Mouse (Mus musculus) hindbrain, embryonic 16.5 days (tissue): ENCODE results near the gene Spata46. TPM values are rescaled to one million over a fixed set of nuclear protein-coding genes. Genes with fewer than 3 reads are reported as not detected.

ENCODE experiments used
- ATAC-seq: fragments of 200-750 bp; cut with Nextera tagmentation; 2 replicates; pipeline ENCODE4 v1.8.0; 2017; ENCODE audit warnings: moderate TSS enrichment, moderate library complexity
- H3K27ac ChIP-seq: fragments of 300-500 bp; sonication (generic); 2 replicates; pipeline ENCODE4 v1.5.1; 2014; ENCODE audit warnings: low read depth, mild to moderate bottlenecking, control low read depth, low read length, moderate library complexity
- H3K27me3 ChIP-seq: fragments of 300-500 bp; sonication (generic); replicated peaks from 2 replicates; pipeline ENCODE4 v1.6.1; 2014; ENCODE audit warnings: low read length; ENCODE audit not compliant: control insufficient read depth, insufficient read depth
- H3K36me3 ChIP-seq: fragments of 300-500 bp; sonication (generic); 2 replicates; pipeline ENCODE4 v1.6.1; 2014; ENCODE audit warnings: mild to moderate bottlenecking, low read length, moderate library complexity, mixed read lengths; ENCODE audit not compliant: control insufficient read depth, insufficient read depth
- H3K4me1 ChIP-seq: fragments of 300-500 bp; sonication (generic); 2 replicates; pipeline ENCODE4 v1.6.1; 2014; ENCODE audit warnings: low read depth, low read length; ENCODE audit not compliant: control insufficient read depth, insufficient read depth
- H3K4me2 ChIP-seq: fragments of 300-500 bp; sonication (generic); 2 replicates; pipeline ENCODE4 v1.6.1; 2014; ENCODE audit warnings: mild to moderate bottlenecking, low read length, control low read depth, moderate library complexity
- H3K4me3 ChIP-seq: fragments of 300-500 bp; sonication (generic); 2 replicates; pipeline ENCODE4 v1.5.1; 2014; ENCODE audit warnings: mild to moderate bottlenecking, low read length, control low read depth, moderate library complexity
- H3K9ac ChIP-seq: fragments of 300-500 bp; sonication (generic); 2 replicates; pipeline ENCODE4 v1.6.1; 2014; ENCODE audit warnings: low read depth, mild to moderate bottlenecking, control low read depth, low read length, moderate library complexity
- H3K9me3 ChIP-seq: fragments of 300-500 bp; sonication (generic); 2 replicates; pipeline ENCODE4 v1.6.1; 2014; ENCODE audit warnings: mild to moderate bottlenecking, low read length, moderate library complexity; ENCODE audit not compliant: control insufficient read depth
- WGBS: fragments of 180-500 bp; shearing (Covaris S2); extraction: QIAGEN DNeasy Blood & Tissue Kit; methylation state at CpG from one replicate; pipeline ENCODE4 v1.1.7; 2014; 5-methylcytosine and 5-hydroxymethylcytosine counted together
- polyA plus RNA-seq: library from polyadenylated mRNA; unstranded; fragments of >200 nt; fragmentation: Nextera tagmentation; extraction: Ambion mirVana; gene quantifications from 2 replicates; pipeline ENCODE4 v1.2.1, GENCODE M21; 2015

Gene Spata46
- polyA plus RNA-seq, 1 experiment from 2014 or later, result 0.63 TPM

DNA sequence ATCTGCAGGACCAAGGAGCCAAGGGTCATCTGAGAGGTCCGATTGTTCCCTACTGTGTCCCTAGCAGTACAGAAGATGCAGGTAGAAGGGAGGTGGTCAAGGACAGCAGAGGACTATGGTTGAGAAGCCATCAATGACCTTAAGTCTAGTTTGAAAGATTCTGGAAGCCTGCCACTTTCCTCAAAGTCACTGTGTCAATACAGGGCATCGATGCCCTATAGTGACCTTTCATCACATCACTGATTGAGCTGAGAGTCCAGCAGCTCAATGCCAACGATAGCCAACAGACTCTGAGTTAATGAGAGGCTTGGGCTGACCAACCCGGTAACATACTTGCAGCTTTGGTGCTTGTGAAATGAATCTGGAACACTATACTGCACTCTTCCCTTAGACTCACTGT lies 16.7 kb downstream of the Spata46 start:
- Histone ChIP-seq H3K4me1 (no peaks in the 10 kb centered on the region), H3K4me2 (no peak overlapping the region), H3K4me3 (no peak overlapping the region), H3K9me3 (no peaks in the 10 kb centered on the region), H3K36me3 (peaks cover 4% of the 10 kb centered on the region), H3K9ac (no peak overlapping the region), H3K27ac (no peak overlapping the region), H3K27me3 (no peaks in the 10 kb centered on the region)
- 87% methylated on average over 4 of the region's 4 CpGs for WGBS
- no peak for ATAC-seq

DNA sequence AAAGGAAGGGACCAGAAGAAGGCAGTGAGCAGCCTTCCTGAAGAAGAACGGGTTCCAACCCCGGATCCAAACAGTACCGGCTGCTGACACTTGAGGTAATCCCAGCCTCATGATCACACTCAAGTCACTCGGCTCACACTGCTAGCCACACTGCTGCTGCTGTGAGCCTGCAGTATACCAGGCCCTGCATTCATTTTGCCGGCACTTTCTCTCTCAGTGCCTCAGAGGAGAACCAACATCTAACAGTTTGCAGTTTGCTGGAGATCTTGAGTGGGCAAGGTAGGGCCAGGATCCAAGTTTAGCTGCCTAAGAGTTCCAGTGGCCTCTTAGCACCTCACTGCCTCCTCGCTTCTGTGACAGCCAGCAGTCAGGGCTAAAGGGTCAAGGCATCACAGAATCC lies 23.3 kb downstream of the Spata46 start:
- Histone ChIP-seq H3K27me3 (no peaks in the 10 kb centered on the region), H3K4me2 (no peak overlapping the region), H3K4me3 (no peak overlapping the region), H3K4me1 (no peaks in the 10 kb centered on the region), H3K9ac (no peak overlapping the region), H3K27ac (no peak overlapping the region), H3K9me3 (no peaks in the 10 kb centered on the region), H3K36me3 (peaks cover 4% of the 10 kb centered on the region; the same call in 1 of the 2 replicates)
- no peak for ATAC-seq
- 71% methylated on average over 6 of the region's 6 CpGs for WGBS

DNA sequence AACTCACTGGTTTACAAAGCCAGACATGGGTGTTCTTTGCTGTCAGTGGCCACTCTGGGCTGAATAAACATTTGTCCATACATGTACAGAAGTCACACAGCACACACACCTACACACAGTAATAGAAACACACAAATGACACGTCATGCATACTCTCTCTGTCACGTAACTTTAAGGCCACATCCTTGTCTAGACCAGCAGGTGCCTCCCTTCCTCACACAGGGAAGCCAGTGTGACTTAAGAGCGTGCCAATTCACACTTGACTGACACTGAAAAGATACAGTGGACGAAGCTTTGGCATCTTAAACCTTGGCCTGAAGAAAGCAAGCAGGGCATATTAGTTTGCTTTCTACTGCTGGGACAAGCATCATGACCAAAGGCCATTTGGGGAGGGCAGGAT lies 24.2 kb downstream of the Spata46 start:
- H3K9me3 ChIP-seq, result no peaks in the 10 kb centered on the region
- peaks cover 4% of the 10 kb centered on the region; the same call in 1 of the 2 replicates for H3K36me3 ChIP-seq
- no peak overlapping the region for H3K9ac ChIP-seq
- WGBS, result 75% methylated on average over 4 of the region's 4 CpGs
- H3K27ac ChIP-seq, result no peak overlapping the region
- no peaks in the 10 kb centered on the region for H3K27me3 ChIP-seq
- no peak overlapping the region for H3K4me2 ChIP-seq
- no peaks in the 10 kb centered on the region for H3K4me1 ChIP-seq
- H3K4me3 ChIP-seq, result no peak overlapping the region
- no peak for ATAC-seq

DNA sequence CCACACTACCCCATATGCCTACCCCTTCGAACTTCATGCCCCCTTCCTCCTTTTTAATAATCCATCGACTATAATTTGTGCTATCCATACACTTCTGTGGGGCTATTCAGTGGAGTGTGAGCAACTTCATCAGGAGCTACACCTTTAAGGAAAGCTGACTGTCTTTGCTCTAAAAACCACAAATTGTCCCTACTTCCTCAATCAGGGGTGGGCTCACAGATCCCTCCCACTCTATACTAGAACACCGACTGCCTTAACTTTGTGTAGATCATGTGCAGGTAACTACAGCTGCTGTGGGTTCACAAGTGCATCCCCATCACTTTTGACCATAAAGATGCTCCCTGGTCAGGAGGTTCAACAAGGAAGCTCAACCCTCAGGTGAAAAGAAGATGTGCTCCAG lies 31.3 kb downstream of the Spata46 start:
- H3K4me1 ChIP-seq, result no peaks in the 10 kb centered on the region
- no peak overlapping the region for H3K4me3 ChIP-seq
- H3K4me2 ChIP-seq, result no peak overlapping the region
- no peaks in the 10 kb centered on the region for H3K36me3 ChIP-seq
- no peaks in the 10 kb centered on the region for H3K9me3 ChIP-seq
- H3K27me3 ChIP-seq, result no peaks in the 10 kb centered on the region
- H3K9ac ChIP-seq, result no peak overlapping the region
- no peak overlapping the region for H3K27ac ChIP-seq
- WGBS, result 90% methylated on average over 3 of the region's 3 CpGs
- ATAC-seq, result no peak

DNA sequence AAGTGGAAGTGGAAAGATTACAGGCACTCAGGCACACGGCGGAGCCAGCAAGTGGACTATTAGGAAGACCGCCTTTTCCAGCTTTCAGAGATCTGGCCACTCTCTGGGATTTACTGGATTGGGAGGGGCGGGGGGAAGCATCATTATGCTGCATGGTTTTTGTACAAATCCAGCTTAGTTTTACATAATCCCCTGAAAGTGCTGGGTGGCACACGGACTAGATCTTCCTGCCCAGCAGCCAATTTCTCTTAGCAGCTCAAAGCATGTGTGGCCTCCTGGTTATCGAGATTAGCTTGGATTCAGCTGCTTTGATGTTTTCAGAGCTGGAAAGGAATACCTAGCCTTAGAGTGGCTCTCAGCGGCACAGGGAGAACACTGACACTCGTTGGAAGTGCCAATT lies 34.5 kb downstream of the Spata46 start:
- no peak overlapping the region for H3K4me3 ChIP-seq
- no peaks in the 10 kb centered on the region for H3K27me3 ChIP-seq
- H3K36me3 ChIP-seq, result no peaks in the 10 kb centered on the region
- no peaks in the 10 kb centered on the region for H3K9me3 ChIP-seq
- H3K9ac ChIP-seq, result no peak overlapping the region
- ATAC-seq, result no peak
- WGBS, result 85% methylated on average over 8 of the region's 8 CpGs
- no peak overlapping the region for H3K27ac ChIP-seq
- H3K4me1 ChIP-seq, result no peaks in the 10 kb centered on the region
- no peak overlapping the region for H3K4me2 ChIP-seq

DNA sequence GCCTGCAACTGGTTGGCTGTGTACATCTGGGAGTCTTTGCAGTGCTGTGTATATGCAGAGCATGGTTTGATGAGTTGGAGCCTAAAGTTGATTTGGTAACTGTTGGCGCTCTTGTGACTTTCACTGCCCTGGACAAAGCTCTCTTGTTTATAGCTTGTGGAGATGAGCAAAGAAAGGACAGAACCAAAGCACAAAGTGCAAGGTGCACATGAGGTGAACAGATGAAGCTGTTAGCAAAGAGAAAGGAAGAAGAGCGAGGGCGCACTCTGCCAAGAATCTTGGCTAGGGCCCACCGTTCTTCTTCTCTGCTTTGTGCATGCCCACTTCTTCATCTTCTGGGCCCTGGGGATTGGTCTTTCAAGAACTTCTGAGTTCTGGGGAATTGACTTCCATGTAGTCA lies 35.3 kb downstream of the Spata46 start:
- H3K27me3 ChIP-seq, result no peaks in the 10 kb centered on the region
- H3K4me2 ChIP-seq, result no peak overlapping the region
- H3K27ac ChIP-seq, result no peak overlapping the region
- no peaks in the 10 kb centered on the region for H3K36me3 ChIP-seq
- WGBS, result 94% methylated on average over 4 of the region's 4 CpGs
- H3K4me1 ChIP-seq, result no peaks in the 10 kb centered on the region
- H3K4me3 ChIP-seq, result no peak overlapping the region
- no peaks in the 10 kb centered on the region for H3K9me3 ChIP-seq
- H3K9ac ChIP-seq, result no peak overlapping the region
- no peak for ATAC-seq

DNA sequence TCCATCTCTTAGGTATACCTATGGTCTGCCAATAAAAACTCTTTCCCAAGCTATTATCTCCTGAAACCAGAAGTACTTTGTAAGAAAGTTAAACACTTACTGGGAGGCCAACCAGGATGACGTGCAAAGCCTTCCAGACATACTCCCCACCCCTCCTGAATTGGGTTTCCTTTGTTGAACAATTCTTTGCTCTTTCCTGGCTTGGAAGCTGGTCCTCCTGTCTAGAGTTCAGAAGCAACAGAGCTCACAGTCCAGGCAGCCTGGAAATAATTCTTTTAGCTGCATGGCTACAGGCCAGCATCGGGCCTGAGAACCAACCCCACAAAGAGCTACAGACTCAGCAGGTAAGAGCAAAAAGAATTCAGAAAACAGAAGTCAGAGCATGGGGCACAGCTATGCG lies 37.7 kb downstream of the Spata46 start:
- 66% methylated on average over 3 of the region's 3 CpGs for WGBS
- no peak overlapping the region for H3K4me3 ChIP-seq

DNA sequence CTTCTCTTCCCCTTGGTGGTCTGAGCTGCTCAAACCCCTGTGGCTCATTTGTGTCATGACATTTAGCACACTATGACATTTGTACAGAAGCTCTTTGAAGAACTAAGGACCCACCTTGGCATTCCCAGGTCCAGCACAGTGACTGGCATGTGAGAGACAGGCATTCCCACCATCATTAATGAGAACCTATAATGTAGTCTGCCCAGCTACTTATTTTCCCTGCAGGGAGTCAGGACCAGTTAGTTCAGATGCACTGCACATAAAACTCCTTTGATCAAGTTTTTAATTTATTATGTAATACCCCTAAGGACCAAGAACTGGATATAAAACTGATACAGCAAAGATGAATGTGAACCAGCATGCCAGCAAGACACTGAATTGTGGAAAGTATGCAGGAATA lies 42.5 kb downstream of the Spata46 start:
- Histone ChIP-seq H3K27ac (no peak overlapping the region), H3K27me3 (no peaks in the 10 kb centered on the region), H3K4me3 (no peak overlapping the region), H3K4me1 (no peaks in the 10 kb centered on the region), H3K4me2 (no peak overlapping the region), H3K9me3 (no peaks in the 10 kb centered on the region), H3K36me3 (no peaks in the 10 kb centered on the region), H3K9ac (no peak overlapping the region)
- ATAC-seq, result no peak

More for the DNA sequence above, 37.7 kb downstream of the Spata46 start:
- H3K9ac ChIP-seq, result no peak overlapping the region
- no peaks in the 10 kb centered on the region for H3K4me1 ChIP-seq
- no peak for ATAC-seq
- no peaks in the 10 kb centered on the region for H3K9me3 ChIP-seq
- no peak overlapping the region for H3K27ac ChIP-seq
- no peaks in the 10 kb centered on the region for H3K36me3 ChIP-seq
- H3K27me3 ChIP-seq, result no peaks in the 10 kb centered on the region
- H3K4me2 ChIP-seq, result no peak overlapping the region

DNA sequence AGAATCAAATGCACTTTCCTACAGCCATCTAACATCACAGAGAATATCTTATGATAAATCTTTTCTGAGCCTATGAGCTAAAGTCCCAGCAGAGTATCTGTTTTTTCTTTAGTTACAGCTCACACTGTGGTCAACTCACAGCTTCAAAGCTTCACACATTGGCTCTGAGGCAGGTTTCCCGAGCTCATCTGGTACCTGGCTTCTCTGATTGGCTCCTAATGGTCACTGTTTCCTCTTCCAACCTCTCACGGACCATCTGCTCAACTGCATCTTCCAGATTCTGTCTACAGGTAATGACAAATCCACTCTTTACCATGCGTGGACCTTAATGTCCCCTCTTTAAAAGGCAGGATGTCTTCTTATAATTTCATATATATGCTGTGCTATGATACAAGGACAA lies 44.7 kb downstream of the Spata46 start:
- no peak overlapping the region for H3K4me2 ChIP-seq
- no peak overlapping the region for H3K4me3 ChIP-seq
- H3K4me1 ChIP-seq, result no peaks in the 10 kb centered on the region
- no peak overlapping the region for H3K9ac ChIP-seq
- ATAC-seq, result no peak
- H3K27ac ChIP-seq, result no peak overlapping the region
- 83% methylated on average over 3 of the region's 3 CpGs for WGBS
- no peaks in the 10 kb centered on the region for H3K9me3 ChIP-seq
- H3K36me3 ChIP-seq, result no peaks in the 10 kb centered on the region
- no peaks in the 10 kb centered on the region for H3K27me3 ChIP-seq
